Mouse (Mus musculus) midbrain, embryonic 10.5 days (tissue): ENCODE measurements around the gene Ifitm3. TPM values are rescaled to one million over a fixed set of nuclear protein-coding genes. Genes with fewer than 3 reads are reported as not detected.
"Not testable (repeated sequence)": the region's sequence is repeated elsewhere in the genome, so short reads cannot be mapped to it uniquely, and the experiment has no call there.

Source experiments
- DNase-seq: peaks from one replicate; pipeline ENCODE4 v3.0.0-alpha.2; 2017; ENCODE audit warnings: low spot score
- H3K27ac ChIP-seq: fragments of 300-500 bp; sonication (generic); replicated peaks from 2 replicates; pipeline ENCODE4 v1.5.1; 2016; ENCODE audit warnings: mild to moderate bottlenecking
- H3K27me3 ChIP-seq: fragments of 300-500 bp; sonication (generic); 2 replicates; pipeline ENCODE4 v1.6.1; 2016; ENCODE audit warnings: low read depth, mild to moderate bottlenecking; ENCODE audit not compliant: poor library complexity, severe bottlenecking
- H3K36me3 ChIP-seq: fragments of 300-500 bp; sonication (generic); 2 replicates; pipeline ENCODE4 v1.6.1; 2016; ENCODE audit warnings: mild to moderate bottlenecking, moderate library complexity
- H3K4me1 ChIP-seq: fragments of 300-500 bp; sonication (generic); 2 replicates; pipeline ENCODE4 v1.6.1; 2016
- H3K4me3 ChIP-seq: fragments of 300-500 bp; sonication (generic); 2 replicates; pipeline ENCODE4 v1.5.1; 2016; ENCODE audit warnings: mild to moderate bottlenecking, moderate library complexity
- H3K9me3 ChIP-seq: fragments of 300-500 bp; sonication (generic); replicated peaks from 2 replicates; pipeline ENCODE4 v1.6.1; 2016; ENCODE audit warnings: mild to moderate bottlenecking
- WGBS: fragments of 180-500 bp; shearing (Covaris S2); methylation state at CpG from one replicate; pipeline ENCODE4 v1.1.7; 2016; 5-methylcytosine and 5-hydroxymethylcytosine counted together
- polyA plus RNA-seq: library from polyadenylated mRNA; unstranded; fragments of >200 nt; fragmentation: Nextera tagmentation; extraction: Ambion mirVana; gene quantifications from 2 replicates; pipeline ENCODE4 v1.2.1, GENCODE M21; 2016

The Ifitm3 gene
- polyA plus RNA-seq, 1 experiment from 2014 or later, result 13.7 TPM

DNA sequence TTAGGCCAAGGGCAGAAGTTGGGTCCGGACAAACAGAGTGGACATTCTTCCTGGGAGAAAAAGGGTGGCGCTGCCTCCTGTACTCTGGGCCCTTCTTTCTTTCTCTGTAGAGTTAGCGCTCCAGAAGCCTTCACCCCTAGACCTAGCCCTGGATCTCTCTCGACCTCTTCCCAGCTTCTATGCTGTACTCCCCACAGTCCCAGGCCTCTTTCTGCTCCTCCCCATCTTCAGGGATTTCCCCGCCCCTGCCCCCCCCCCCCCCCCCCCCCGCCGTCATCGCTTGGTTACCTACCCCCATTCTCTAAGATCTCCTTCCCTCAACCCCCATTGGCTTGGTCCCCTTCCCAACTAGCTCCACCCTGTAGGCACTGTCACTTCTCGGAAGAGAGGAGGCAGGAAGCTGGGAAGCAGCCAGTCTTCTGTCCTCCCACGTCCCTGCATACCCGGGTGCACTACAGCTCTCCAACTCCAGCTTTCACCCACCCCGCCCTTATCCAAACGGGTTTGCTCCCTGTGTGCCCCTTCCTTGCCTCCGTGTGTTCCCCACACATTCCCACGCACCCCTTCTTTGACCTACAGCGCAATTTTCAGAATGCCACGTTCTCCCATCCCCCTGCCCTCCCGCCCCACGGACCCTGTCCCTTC, 37.1 kb upstream of the Ifitm3 start:
- peak overlapping the region; percentile 55 for H3K4me3 ChIP-seq
- 5% methylated on average over 15 of the region's 19 CpGs for WGBS
- peak overlapping the region; percentile 75 for H3K27ac ChIP-seq

DNA sequence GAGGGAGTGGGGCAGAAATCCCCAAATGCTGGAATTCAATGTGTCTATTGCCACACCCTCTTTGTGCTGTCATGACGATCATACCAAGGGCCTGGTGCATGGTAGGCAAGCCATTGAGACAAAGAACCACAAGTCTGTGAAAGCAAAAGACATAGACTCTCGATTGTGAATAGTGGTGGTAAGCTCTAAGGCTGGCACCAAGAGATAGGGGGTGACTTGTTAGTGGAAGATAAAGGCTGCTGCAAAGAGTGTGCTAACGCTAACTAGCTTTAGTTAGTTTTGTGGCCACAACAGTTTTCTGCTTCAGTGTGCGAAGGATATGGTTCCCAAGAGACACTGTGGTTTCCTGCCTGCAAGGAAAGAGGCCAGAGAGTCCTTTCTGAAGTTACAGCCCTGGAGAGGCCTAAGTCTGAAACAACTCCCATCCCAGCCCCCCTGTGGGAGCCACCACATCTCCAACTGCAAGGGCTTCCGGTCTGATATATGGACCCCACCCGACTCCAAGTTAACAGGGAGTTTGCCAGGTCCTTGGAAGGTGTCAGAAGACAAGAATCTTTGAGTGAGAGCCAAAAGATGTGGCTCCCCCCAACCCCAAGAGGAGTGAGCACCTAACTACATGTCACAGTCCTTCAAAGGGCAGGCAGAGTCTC, 36.5 kb upstream of the Ifitm3 start:
- peak overlapping the region; percentile 75 for H3K27ac ChIP-seq

More for the DNA sequence above, 37.1 kb upstream of the Ifitm3 start:
- no peaks in the 10 kb centered on the region for H3K36me3 ChIP-seq
- peak; percentile 58 for DNase-seq
- H3K9me3 ChIP-seq, result no peaks in the 10 kb centered on the region
- peaks cover 21% of the 10 kb centered on the region for H3K4me1 ChIP-seq
- H3K27me3 ChIP-seq, result peaks cover 7% of the 10 kb centered on the region; the same call in 1 of the 2 replicates

GRCm38 (mm10) chr7:141042539-141042938, 32.0 kb upstream of the Ifitm3 start:
- H3K27ac ChIP-seq, result no peak overlapping the region
- no peaks in the 10 kb centered on the region for H3K36me3 ChIP-seq
- peaks cover 12% of the 10 kb centered on the region for H3K4me1 ChIP-seq
- H3K9me3 ChIP-seq, result no peaks in the 10 kb centered on the region
- no peak overlapping the region for H3K4me3 ChIP-seq
- H3K27me3 ChIP-seq, result peaks cover 7% of the 10 kb centered on the region; the same call in 1 of the 2 replicates
- 53% methylated on average over 4 of the region's 4 CpGs for WGBS
- DNase-seq, result no peak

More for the DNA sequence above, 36.5 kb upstream of the Ifitm3 start:
- Histone ChIP-seq H3K4me1 (peaks cover 21% of the 10 kb centered on the region), H3K4me3 (peak overlapping the region; percentile 55; the same call in 1 of the 2 replicates), H3K9me3 (no peaks in the 10 kb centered on the region), H3K36me3 (no peaks in the 10 kb centered on the region), H3K27me3 (peaks cover 7% of the 10 kb centered on the region; the same call in 1 of the 2 replicates)
- 68% methylated on average over 6 of the region's 6 CpGs for WGBS
- no peak for DNase-seq

- H3K27ac ChIP-seq, result 0 out of 2 replicates have a peak overlapping the region, but pooled peaks have one; percentile 61
- H3K9me3 ChIP-seq, result no peaks in the 10 kb centered on the region
- WGBS, result 41% methylated on average over 5 of the region's 5 CpGs
- H3K4me3 ChIP-seq, result no peak overlapping the region
- no peaks in the 10 kb centered on the region for H3K36me3 ChIP-seq
- peak; percentile 23 for DNase-seq
- peaks cover 5% of the 10 kb centered on the region; the same call in 1 of the 2 replicates for H3K4me1 ChIP-seq
- no peaks in the 10 kb centered on the region for H3K27me3 ChIP-seq
These were observed 31.1 kb upstream of the Ifitm3 start for GRCm38 (mm10) chr7:141041661-141042060.

DNA sequence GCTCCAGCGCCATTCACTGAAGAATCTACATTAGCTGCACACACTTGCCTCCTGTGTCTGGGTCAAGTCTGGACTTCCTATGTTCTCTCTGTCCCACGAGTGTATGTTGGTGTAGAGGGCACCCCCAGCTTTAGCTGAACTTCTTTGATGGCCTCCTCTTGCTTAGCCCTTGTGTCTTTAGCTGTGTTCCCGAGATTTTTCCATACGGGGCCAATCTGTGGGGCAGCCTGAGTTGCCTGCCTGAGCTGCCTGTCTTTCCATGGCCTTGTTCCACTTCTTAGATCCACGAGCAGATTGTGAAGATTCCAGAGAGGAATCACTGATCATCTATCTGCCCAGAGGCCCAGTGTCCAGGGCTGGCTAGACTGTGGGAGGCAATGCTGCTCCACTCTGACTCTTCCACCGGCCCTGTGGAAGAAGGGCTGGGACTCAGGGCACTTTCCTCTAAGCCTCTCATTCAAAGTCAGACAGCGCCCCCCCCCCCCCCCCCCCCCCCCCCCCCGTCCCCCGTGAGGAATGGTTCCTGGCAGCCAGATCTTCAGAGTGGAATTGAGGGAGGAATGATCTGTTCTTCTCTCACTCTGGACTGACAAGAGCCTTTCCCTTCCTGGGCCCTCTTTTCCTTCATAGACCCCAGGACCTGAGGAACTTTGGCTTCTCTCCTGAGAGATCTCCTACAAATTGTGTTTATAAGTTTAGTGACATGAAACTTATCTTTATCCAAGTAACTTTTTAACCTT, 30.5 kb upstream of the Ifitm3 start:
- H3K27ac ChIP-seq, result peak overlapping the region; percentile 61
- H3K4me1 ChIP-seq, result peaks cover 5% of the 10 kb centered on the region; the same call in 1 of the 2 replicates
- 52% methylated on average over 6 of the region's 9 CpGs for WGBS
- peak; percentile 27 for DNase-seq
- peak overlapping the region; percentile 20; the same call in 1 of the 2 replicates for H3K4me3 ChIP-seq
- H3K27me3 ChIP-seq, result no peaks in the 10 kb centered on the region
- H3K9me3 ChIP-seq, result no peaks in the 10 kb centered on the region
- H3K36me3 ChIP-seq, result no peaks in the 10 kb centered on the region

DNA sequence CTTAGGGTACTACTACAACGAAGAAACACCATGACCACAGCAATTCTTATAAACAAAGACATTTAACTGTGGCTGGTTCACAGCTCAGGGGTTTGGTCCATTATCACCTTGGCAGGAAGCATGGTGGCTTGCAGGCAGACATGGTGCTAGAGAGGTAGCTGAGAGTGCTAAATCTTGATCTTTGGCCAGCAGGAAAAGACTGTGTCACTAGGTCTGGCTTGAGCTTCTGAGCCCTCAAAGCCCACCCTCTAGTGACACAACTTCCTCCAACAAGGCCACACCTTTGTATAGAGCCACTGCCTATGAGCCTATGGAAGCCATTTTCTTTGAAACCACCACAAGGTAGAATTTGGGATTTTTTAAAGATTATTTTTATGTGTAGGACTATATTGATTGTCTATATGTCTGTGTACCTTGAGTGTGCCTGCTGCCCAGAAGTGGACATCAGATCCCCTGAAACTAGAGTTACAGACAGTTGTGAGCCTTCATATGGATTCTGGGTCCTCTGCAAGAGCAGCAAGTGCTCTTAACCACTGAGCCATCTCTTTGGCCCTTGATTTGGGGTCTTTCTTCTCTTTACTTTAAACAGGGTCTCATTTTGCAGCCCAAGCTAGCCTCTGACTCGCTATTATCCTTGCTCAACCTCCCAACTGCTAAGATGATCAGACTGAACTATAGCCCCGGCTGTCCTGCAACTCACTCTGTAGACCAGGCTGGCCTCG, 29.0 kb upstream of the Ifitm3 start:
- Histone ChIP-seq H3K4me1 (peaks cover 5% of the 10 kb centered on the region; the same call in 1 of the 2 replicates), H3K27me3 (no peaks in the 10 kb centered on the region), H3K36me3 (no peaks in the 10 kb centered on the region), H3K27ac (no peak overlapping the region), H3K9me3 (no peaks in the 10 kb centered on the region), H3K4me3 (no peak overlapping the region)
- DNase-seq, result no peak
- WGBS, result 91% methylated on average over 4 of the region's 4 CpGs

GRCm38 (mm10) chr7:141038090-141039032, 27.8 kb upstream of the Ifitm3 start:
- H3K27ac ChIP-seq, result no peak overlapping the region
- no peak for DNase-seq
- H3K27me3 ChIP-seq, result no peaks in the 10 kb centered on the region
- WGBS, result 82% methylated on average over 20 of the region's 21 CpGs
- no peaks in the 10 kb centered on the region for H3K9me3 ChIP-seq
- no peak overlapping the region for H3K4me3 ChIP-seq
- H3K36me3 ChIP-seq, result no peaks in the 10 kb centered on the region
- H3K4me1 ChIP-seq, result peaks cover 5% of the 10 kb centered on the region; the same call in 1 of the 2 replicates

- H3K36me3 ChIP-seq, H3K9me3 ChIP-seq, H3K27ac ChIP-seq, DNase-seq, H3K4me1 ChIP-seq, H3K4me3 ChIP-seq, H3K27me3 ChIP-seq: not testable (repeated sequence)
- 95% methylated on average over 1 of the region's 2 CpGs for WGBS
These were observed 26.1 kb upstream of the Ifitm3 start for GRCm38 (mm10) chr7:141036624-141037023.

DNA sequence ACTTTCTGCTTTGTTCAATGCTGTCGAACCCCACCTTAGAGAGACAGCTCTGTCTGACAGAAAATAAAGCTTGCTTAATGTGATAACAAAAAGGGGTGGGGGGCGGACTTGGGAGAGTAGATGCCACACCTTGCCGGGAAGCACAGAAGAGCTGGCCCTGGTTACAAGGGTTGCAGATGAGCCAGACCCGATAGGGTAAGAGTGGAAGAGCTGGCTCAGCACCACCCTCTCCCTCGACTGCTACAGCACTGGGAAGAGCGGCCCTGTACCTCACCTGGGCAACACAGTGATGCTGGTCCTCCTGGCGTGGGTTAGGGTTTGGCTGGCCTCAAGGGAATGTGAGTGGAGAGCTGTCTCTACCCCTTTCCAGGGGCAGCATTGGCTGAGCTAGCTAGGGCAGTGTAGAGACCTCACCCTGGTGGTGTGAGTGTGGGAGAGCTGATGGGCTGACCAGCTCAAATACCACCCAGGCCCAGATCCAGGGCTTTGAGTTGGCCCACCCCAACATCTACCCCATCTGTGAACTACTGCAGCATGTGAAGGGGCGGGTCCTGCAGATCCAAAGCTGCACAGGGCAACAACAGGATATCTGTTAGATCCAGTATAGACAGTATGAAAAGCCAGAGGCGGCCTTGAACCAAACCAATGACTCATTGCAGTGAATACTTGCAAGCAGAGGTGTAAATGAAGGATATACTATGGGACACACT, 22.0 kb upstream of the Ifitm3 start:
- Histone ChIP-seq H3K27ac (no peak overlapping the region), H3K27me3 (no peaks in the 10 kb centered on the region), H3K4me3 (no peak overlapping the region), H3K9me3 (no peaks in the 10 kb centered on the region), H3K36me3 (no peaks in the 10 kb centered on the region), H3K4me1 (no peaks in the 10 kb centered on the region)
- 82% methylated on average over 9 of the region's 9 CpGs for WGBS
- no peak for DNase-seq

DNA sequence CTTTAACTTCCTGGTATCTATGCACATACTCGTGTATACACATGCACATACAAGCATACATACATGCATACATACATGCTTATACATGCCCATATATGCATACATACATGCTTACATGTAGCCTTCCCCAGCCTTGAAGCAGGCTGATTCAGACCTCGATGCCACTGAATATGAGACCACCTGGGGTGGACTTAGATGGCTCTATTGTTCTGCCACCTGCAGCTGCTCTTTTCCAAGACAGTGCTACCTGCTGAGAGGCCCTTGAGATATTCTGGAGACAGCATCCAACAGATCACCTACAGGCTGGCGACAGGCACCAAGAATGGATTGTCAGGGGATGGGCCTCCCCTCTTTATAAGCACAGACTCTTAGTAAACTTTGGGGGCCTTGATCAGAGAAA, 19.8 kb upstream of the Ifitm3 start:
- no peak overlapping the region for H3K4me3 ChIP-seq
- no peaks in the 10 kb centered on the region for H3K36me3 ChIP-seq
- H3K9me3 ChIP-seq, result no peaks in the 10 kb centered on the region
- WGBS, result 50% methylated on average over 3 of the region's 3 CpGs
- no peak for DNase-seq
- H3K4me1 ChIP-seq, result peaks cover 15% of the 10 kb centered on the region
- no peaks in the 10 kb centered on the region for H3K27me3 ChIP-seq
- no peak overlapping the region for H3K27ac ChIP-seq

DNA sequence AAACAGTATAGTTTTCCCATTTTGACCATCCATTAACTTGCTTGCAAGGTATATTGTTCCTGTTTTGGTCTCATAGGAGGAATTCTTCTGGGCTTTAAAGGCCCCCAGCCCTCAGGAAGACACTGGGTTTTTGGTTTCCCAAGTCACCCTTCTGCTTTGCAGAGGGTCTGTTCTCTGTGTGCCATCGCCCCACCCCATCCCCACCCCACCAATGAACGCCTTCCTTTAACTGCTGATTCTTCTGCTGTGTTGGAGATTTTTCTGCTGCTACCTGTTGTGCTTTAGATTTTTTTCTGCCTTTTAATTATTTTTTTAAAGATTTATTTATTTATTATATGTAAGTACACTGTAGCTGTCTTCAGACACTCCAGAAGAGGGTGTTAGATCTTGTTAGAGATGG, 18.3 kb upstream of the Ifitm3 start, which contains the start of gene Gm17387:
TSS of gene Gm17387 (plus strand) at position 301 of the 400 bp plus-strand sequence.
- Histone ChIP-seq H3K9me3 (no peaks in the 10 kb centered on the region), H3K4me3 (no peak within 1 kb of the TSS), H3K27ac (no peak within 1 kb of the TSS), H3K4me1 (peaks cover 22% of the 10 kb centered on the region), H3K36me3 (no peaks in the 10 kb centered on the region), H3K27me3 (no peaks in the 10 kb centered on the region)
- no peak for DNase-seq
- 87% methylated on average over 2 of the region's 2 CpGs for WGBS
